Mouse (Mus musculus) ES-Bruce4 (cell line): ENCODE measurements at regions not wholly inside any gene's neighbourhood (a gene's known extent, or its start where the extent isn't known, plus 50 kb on each side); places are given as distances from the start of the nearest gene placed in this dataset.

Experiments used
- CTCF ChIP-seq: IDR thresholded peaks from one replicate; pipeline ENCODE4 v1.8.1; 2011; ENCODE audit warnings: low read depth, low read length
- EP300 ChIP-seq: IDR thresholded peaks from 2 replicates; pipeline ENCODE4 v1.6.1; 2011; ENCODE audit warnings: low read depth, low read length; ENCODE audit not compliant: insufficient read depth
- POLR2A ChIP-seq: IDR thresholded peaks from one replicate; pipeline ENCODE4 v1.8.1; 2011; ENCODE audit warnings: low read length; ENCODE audit not compliant: insufficient read depth

GRCm38 (mm10) chr10:38880642-38881187 is 59.1 kb upstream of the Rfpl4b start:
- no peak for TF ChIP-seq CTCF
- TF ChIP-seq POLR2A, result no peak
- no peak for TF ChIP-seq EP300
